Mouse (Mus musculus) left cerebral cortex, adult 11 months (tissue): ENCODE measurements around the gene Serpine1.
A peak's percentile ranks its signal among the peaks of the same experiment; 100 is the strongest.

Source experiments
- DNase-seq: peaks from one replicate; pipeline ENCODE4 v3.0.0; 2022; ENCODE audit warnings: low spot score

The Serpine1 gene

DNA sequence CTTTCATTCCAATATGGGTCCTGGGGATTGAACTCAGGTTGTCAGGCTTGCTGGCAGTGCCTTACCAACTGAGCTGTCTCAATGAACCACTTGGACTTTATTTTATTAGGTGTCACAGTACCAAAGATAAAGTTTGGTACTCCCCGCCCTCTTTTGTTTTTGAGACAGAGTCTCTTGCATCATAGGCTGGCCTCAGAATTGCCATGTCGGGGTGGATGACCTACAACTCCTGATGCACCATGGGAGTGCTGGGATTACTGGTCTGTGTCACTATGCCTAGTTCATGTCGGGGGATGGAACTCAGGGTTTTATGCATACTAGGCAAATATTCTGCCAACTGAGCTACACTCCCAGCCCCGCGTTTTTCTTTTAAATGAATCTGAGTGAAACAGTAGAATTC is 17.2 kb downstream of the Serpine1 start:
- DNase-seq: no peak

DNA sequence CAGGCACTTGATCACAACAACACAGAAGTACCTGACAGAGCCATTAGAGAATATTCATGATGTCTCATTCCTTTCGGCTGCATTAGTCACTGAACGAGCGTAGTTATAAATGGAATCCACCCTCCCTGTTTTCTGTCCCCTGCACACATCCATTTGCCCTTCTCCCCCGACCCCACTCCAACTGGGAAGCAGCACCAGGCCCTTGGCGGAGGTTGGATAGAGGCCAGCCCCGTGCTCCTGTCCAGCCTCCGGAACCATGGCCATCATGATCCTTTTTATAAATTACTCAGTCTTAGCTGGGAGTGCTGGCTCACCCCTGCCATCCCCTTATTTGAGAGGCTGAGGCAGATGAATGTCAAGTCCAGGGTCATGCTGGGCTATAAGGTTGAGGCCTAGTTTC is 17.8 kb downstream of the Serpine1 start:
- DNase-seq: no peak

DNA sequence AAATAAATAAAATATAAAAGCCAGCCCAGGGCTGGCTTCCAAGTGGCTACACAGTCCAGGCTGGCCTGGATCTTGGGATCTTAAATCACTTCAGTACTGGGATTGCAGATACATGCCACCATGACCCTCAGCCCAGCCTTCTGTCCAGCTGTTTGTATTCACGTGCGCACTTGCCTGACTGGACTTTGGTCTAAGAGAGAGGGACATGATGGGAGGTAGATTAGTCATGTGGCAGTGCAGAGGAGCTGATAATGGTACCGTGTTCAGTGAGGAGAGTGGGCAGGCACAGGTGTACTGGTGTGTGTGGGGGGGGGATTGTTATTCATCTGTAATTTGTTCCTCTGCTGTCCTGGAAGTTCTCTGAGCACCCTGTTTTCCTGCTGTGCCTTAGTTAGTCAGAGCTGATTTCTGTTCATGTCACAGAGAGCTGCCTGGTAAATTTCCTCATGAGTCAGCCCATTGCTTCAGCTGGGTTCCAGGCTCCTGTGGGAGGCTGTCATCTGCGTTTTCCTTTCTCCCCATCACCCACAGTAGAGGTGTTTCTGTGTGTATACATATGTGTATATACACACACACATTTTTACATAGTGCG is 20.1 kb downstream of the Serpine1 start:
- DNase-seq: peak; percentile 53

DNA sequence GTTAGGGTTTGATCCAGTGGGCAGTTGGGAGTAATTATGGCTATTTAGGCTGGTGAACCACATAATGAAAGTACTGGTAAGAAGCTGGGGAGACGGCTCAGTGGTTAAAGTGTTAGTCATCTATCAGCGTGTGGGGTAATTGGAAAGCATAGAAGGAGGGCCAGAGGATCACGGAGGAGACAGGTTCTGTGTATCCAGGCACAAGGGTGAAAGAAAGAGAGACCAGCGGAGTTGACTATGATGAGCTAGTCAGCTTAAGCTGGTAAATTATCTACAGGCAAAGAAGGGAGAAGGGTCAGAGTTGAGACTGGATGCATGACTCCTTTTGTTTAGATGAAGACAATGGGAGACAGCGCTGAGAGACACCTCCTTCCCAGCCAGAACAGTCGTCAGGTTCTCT is 20.9 kb downstream of the Serpine1 start:
- no peak for DNase-seq

DNA sequence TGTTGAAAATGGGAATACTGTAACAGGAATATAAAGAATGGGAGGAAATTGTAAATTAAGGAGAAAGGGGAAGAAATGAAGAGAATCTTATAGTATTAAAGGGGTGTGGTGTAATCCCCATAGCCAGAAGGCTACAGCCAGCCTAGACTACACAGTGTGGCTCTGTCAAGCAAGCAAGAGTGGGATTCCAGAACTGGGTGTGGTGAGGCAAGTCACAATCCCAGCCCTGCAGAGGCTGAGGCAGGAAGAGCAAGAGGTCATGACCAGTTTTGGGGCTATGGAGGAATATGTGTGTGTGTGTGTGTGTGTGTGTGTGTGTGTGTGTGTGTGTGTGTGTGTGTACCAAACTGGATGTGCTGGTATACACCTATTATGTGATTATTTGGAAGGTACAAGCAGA is 25.1 kb downstream of the Serpine1 start:
- DNase-seq: no peak

DNA sequence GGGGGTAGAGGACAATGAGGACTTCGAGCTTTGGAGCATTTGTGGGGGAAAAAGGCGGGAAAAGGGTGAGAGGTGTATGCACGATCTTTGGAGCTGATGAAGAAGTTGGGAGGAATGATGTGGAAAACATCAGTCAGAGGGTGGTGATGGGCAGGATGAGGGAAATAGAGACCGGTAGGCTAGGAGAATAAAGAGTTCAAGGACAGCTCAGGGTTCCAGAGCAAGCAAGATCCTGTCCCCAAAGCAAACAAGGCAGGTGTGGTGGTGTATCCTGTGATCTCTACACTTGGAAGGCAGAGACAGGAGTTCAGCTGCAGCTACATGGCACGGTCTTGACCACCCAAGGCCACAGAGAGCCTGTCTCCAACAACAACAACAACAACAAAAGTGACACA is 25.7 kb downstream of the Serpine1 start:
- DNase-seq: no peak

DNA sequence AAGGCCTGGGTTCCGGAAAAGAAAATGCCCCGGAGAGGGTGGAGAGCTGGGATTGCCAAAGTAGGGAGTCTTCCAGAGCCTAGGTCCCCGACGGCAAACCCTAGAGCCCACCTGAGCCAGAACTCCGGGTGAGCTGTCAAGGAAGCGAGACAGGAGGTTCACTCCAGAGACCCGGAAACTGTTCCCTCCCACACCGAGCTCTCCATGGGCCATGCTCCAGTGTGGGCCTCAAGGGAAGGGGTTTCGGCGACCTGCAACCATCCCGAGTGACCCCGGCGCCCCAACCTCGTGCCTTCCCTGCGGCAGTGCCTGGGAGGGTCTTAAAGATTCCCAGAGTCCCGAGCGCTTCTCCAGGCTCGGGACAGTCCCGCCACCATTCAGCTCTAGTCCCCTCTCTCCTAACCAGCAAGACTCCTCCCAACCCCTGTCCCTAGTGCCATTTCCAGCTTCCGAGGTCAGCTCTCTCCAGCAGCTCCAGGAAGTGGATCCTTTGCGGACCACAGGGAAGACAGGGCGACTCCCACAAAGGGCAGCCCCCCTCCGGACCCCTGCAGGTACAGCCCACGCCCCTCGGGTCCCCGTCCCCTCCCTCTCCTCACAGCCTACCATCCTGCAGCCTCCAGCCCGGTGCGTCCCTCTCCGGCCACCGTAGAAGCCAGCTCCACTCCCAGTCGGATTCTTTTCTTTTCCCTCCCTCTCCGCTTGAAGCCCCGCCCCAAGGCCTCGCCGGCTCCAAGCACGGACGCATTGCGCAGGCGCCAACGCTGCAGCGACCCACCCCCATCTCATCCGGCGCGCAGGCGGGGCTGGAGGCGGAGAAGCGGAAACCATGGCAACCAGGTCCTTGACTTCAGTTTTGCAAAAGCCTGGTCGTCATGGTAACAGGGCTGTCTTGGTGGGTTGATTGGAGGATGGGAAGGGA is 26.4 kb downstream of the Serpine1 start, which contains the start of gene Ap1s1:
Ap1s1 (minus strand) TSS at position 734 of the 922 bp plus-strand sequence.
- peak; percentile 96 for DNase-seq

DNA sequence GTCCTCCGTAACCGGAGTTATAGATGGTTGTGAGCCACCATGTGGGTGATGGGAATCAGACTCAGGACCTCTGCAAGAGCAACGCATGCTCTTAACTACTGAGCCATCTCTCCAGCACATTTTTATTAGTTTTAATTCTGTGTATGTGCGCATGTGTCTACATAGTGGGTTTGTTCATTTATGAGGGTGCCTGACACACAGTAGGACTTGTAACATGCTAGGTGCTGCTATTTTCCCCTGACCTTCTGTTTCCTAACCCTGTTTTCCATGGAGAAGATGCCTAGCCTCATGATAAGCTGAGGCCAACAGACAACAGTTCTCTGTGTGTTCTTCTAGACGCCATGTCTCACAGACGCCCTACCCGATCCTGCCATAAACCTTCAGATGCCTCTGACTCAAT is 28.1 kb downstream of the Serpine1 start:
- no peak for DNase-seq

DNA sequence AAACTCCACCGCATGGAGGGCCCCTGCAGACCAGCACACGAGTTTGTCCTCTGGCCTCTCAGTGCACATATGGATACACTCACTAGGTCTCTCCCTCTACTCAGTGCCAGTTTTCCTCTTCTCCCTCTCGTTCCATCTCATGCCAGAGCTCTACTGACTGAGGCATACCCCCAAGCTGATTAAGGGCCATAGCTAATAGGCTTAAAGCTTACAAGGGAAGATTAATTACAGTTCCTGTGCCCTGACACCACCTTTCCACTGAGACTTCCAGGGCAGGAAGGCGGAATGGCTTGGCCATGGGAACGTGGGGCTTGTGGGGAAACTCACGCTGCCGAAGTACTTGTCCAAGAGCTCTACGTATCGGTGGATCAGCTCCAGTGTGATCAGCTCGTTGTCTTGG is 30.6 kb downstream of the Serpine1 start:
- DNase-seq: no peak

DNA sequence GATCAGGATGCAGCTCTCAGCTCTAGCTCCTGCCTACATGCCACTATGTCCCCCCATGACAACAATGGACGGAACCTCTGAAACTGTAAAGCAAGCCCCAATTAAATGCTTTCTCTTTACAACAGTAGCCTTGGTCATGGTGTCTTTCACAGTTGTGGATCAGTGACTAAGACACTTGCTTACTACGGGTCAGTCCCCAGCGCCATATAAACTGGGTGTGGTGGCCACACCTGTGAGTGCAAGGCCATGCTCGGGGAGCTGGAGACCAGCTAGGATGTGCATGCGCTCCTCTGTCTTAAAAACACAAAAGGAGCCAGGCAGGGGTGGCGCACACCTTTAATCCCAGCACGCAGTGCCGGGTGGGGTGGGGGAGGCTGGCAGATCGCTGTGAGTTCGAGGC is 32.6 kb downstream of the Serpine1 start:
- DNase-seq: no peak

DNA sequence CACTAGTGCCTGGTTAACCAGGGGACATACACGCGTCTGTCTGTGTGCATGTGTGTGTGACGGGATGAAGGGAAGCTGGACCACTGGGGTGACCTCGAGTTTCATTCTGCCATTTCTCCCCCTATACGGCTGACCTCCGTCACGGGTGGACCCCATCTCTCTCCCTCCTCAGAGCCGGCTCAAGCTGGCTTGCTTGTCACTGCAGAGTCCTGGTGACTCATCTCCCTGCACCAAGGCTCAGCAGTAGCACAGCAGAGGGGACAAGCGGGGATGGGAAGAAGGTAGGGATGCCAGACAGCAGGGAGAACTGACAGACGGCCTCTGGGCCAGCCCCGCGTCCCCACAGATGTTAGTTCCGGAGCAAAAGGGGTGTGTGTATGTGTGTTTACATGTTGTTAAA is 35.9 kb downstream of the Serpine1 start:
- no peak for DNase-seq

DNA sequence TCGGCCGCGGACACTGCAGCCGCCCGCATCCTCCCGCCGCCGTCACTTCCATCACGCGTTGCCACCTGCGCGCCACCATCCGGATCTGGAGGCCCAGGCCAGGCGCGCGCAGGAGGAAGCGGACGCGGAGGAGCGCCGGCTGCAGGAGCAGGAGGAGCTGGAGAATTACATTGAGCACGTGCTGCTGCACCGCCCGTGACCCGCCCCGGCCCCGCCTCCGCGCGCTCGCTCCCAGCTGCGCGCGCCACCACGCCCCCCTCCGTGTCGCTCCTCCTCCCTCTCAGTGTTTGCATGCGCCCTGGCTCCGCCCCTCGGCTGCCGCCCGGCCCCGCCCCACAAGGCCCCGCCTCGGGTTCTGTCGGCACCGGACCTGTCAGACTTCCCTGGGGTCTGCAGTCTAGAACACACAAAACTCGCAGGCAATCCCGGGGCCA is 39.4 kb downstream of the Serpine1 start:
- peak; percentile 68 for DNase-seq

DNA sequence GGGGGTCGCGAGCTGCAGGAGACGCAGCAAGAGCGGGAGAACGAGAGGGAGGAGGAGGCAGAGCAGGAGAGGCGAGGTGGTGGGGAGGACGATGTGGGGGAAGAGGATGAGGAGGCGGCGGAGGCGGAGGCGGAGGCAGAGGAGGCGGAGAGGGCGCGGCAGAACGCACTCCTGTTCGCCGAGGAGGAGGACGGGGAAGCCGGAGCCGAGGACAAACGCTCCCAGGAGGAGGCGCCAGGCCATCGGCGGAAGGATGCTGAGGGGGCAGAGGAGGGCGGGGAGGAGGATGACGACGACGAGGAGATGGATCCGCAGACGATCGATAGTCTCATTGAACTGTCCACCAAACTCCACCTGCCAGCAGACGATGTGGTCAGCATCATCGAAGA is 40.0 kb downstream of the Serpine1 start:
- no peak for DNase-seq

DNA sequence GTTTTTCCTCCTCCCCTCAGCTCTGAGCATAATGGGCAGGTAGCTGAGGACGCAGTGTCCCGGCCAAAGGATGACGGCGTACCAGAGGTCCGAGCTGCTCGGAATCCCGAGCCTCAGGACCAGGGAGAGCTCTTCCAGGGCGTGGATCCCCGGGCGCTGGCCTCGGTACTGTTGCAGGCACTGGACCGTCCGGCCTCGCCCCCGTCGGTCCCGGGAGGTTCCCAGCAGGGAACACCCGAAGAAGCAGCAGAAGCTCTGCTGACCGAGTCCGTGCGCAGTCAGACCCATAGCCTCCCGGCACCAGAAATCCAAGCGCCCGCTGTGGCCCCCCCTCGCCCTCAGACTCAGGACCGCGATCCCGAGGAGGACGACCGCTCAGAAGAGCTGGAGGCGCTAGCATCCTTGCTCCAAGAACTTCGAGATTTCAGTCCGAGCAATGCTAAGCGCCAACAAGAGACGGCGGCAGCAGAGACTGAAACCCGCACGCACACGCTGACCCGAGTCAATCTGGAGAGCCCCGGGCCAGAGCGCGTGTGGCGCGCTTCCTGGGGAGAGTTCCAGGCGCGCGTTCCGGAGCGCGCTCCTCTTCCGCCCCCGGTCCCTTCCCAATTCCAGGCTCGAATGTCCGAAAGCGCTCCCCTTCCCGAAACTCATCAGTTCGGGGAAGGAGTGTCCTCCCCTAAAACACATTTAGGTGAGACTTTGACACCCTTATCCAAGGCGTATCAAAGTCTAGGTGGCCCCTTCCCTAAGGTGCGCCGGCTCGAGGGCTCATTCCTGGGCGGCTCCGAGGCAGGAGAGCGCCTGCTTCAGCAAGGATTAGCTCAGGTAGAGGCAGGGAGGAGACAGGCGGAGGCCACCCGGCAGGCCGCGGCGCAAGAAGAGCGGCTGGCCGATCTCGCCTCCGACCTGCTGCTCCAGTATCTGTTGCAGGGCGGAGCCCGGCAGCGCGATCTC is 40.7 kb downstream of the Serpine1 start:
- no peak for DNase-seq

DNA sequence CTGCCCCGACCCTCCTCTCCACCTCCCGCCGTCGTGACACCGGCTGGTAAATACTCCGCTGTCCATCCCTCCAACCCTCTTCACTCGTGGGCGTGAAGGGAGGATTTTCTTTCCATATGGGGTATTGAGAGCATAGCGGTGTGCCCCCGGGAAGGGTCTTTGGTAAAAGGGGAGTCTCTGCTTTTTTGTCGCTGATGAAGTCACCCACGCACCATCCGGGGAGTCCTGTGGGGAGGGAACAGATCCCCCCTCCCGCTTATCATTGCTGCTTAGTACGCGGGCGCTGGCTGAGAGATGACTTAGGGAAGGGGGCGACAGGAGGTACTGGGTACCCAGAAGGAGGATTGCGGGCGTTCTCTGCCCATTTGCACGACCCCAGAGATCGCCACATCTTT is 41.7 kb downstream of the Serpine1 start:
- no peak for DNase-seq

DNA sequence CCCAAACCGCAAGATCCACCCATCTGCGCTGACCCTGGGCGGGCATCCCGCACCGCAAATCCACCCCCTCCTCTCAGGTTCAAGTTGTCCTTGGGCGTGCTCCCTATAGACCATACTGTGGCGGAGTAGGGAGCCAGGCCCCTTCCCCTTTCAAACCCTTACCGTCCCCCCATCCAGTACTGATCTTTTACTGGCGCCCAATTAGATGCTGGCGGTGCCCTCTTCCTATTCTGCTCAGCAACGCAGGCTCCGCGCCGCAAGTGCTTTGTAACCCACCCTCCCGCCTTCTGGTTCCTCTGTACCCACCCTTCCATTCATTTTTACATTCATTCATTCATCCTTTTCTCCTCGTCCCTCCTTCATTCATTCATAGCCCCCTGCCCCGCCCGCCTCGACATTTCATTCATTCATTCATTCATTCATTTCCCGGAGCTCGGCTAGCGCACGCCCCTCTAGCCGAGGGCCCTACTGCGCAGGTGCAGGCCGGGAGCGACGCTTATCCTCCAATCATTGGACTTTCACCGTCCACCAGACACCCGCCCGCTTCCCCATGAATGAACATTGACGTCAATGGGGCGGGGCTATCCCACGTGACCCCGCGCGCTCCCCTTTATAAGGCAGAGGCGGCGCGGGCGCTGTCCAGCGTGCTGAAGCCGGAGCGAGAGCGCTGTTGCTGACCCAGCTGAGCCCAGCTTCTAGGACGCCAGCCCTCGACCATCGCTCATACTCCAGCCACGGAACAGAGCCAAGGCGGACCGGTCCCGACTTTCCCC is 42.2 kb downstream of the Serpine1 start:
- peak; percentile 90 for DNase-seq

DNA sequence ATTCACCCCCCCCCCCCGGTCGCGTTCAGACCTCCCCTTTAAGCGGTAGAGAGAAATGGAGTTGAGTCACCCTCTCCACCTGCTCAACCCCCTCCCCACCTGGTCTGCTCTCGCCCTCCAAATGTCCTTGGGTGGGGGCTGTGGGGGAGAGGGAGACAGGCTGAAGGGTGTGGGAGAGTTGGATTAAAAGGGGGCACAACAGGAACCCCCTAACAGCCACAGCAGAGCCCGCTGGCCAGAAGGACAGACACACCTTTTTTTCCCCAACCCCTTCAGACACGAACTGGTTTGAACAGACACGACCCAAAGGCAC is 42.8 kb downstream of the Serpine1 start:
- no peak for DNase-seq

DNA sequence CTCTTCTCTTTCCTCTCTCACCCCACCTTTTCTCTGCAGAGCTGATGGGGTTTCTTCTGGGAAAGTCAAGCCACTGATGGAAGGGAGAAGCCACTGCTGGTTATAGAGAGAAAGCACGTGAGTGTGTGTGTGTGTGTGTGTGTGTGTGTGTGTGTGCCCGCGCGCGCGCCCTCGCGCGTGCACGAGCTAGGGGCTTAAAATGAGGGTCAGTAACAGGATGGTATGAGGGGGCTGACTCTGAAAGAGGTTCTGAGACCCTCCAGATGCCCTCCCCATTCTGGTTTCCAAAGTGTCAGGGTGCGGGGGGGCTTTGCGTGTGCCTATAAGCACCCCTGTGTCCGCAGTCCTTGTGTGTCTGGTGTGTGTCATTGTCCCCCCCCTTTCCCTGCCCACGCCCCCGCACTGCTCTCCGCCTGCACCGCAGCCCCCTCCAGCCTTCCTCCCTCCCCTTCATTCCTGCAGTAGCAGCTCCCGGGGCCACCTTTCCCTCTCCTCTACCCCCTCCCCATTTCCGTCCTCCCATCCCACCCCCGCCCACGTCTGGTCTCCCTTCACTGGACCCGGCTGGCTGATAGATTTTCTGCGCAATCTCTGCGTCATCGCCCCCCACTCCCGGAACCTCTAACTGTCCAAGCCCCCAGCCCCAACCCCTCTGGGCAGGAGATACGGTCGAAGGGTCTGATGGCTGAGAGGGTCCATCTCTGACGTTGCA is 43.4 kb downstream of the Serpine1 start:
- DNase-seq: no peak

DNA sequence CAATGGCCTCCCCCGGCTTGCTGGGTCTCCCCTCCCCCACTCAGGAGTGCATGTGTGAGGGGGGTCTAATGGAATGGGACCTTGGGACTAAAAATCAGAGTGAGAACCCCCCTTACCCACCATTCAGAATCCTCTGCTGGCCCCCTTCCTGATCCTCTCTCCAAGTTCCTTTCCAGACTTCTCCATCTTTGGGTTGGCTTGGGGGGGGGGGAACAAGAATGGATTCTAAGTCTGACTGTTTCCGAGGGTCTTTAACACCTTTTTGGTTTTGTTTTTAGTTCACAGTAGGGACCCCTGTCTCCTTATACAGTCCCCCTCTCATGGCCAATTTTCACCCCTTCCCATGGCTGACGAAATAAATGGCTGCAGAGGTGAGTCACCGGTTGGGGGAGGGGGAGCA is 46.0 kb downstream of the Serpine1 start, which contains the start of gene Vgf:
Vgf (plus strand) TSS at position 301 of the 400 bp plus-strand sequence.
- DNase-seq: no peak

DNA sequence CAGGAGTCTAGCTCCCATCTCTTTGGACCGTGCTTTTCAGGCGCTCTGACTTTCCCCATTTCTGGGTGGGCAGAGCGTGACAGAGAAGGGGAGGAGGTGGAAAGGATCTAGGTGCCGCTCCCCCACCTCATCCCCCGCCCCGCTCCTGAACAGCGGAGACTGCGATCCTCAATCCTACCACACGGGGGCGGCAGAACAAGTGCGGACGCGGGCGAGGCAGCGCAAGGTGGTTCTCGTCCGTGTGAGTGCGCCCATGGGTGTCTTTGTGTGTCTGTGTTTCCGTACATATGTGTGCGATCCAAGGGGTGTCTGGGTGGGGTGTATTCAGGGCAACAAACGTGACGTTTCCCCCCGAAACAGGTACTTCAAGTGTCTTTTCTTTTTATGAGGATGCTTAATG is 46.9 kb downstream of the Serpine1 start:
- no peak for DNase-seq

DNA sequence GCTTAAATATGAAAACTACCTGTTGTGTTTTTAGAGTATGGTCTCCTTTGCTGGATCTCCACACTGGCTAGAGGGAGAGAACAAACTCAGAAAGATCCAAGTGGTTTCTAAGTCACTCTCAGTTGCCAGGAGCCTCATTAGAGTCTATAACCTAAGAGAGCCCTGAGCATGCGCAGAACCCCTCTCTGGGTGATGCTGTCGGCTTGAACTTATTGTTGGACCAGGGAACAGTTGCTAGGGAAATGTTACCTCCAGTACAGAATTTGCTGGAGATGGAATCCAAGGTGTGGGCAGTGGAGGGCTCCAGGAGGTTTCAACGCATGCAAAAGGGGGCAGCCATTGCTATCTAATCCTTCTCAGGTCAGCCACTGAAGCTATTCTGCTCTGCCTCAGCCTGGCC is 47.8 kb downstream of the Serpine1 start:
- DNase-seq: no peak
